Mouse (Mus musculus): Measurements from ENCODE around the gene Mcidas. TPM values are rescaled to one million over a fixed set of nuclear protein-coding genes. Genes with fewer than 3 reads are reported as not detected.

Gene Mcidas
- total and polyA plus RNA-seq, 2 experiments from 2014 or later, result not detected

DNA sequence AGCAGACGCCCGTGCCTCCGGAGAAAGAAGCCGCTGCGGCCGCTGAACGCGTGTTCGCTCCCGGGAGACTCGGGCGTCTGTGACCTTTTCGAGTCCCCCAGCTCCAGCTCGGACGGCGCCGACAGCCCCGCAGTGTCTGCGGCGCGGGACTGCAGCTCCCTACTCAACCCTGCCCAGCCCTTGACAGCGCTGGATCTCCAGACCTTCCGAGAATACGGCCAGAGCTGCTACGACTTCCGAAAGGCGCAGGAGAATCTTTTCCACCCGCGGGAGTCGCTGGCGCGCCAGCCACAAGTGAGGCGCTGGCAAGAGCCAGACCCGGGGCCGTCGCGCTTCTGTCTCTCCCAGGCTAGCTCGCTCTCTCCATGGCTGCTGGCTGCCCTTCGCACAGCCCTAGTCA is 5.7 kb upstream of the Mcidas start:
- peak; percentile 52 for ATAC-seq (ENCODE audit: insufficient read depth, low read depth)
- H3K27ac ChIP-seq (ENCODE audit: low read depth), result no peak overlapping the region

GRCm38 (mm10) chr13:112988866-112989265 is 4.8 kb upstream of the Mcidas start:
- no peak for TF ChIP-seq EP300 (IDR thresholded peaks at IDR 0.05; ENCODE audit: low read depth)
- no peaks in the 10 kb centered on the region for H3K9me3 ChIP-seq (replicated peaks; ENCODE audit: control insufficient read depth, low read length)
- H3K4me2 ChIP-seq (ENCODE audit: low read depth, low read length), result peak overlapping the region; percentile 96
- H3K36me3 ChIP-seq (replicated peaks; ENCODE audit: control insufficient read depth, insufficient read depth, low read length), result no peaks in the 10 kb centered on the region
- peak overlapping the region; percentile 56 for H3K4me3 ChIP-seq (ENCODE audit: low read depth, low read length)
- H3K27me3 ChIP-seq (ENCODE audit: control insufficient read depth, insufficient read depth, low read length), result peaks cover 84% of the 10 kb centered on the region
- DNase-seq (ENCODE audit: low spot score) (no peak), ATAC-seq (ENCODE audit: insufficient read depth, low read depth) (no peak)
- peaks cover 21% of the 10 kb centered on the region for H3K4me1 ChIP-seq (ENCODE audit: control insufficient read depth, insufficient read depth)
- WGBS, result 2% methylated on average over 19 of the region's 19 CpGs
- H3K27ac ChIP-seq (ENCODE audit: low read depth), result no peak overlapping the region
- H3K9ac ChIP-seq (replicated peaks; ENCODE audit: low read depth, low read length), result no peak overlapping the region

More for the DNA sequence above, 5.7 kb upstream of the Mcidas start:
- under 1% methylated on average over 39 of the region's 39 CpGs for WGBS
- no peaks in the 10 kb centered on the region for H3K9me3 ChIP-seq (replicated peaks; ENCODE audit: control insufficient read depth, low read length)
- no peak for DNase-seq (ENCODE audit: low spot score)
- peaks cover 82% of the 10 kb centered on the region for H3K27me3 ChIP-seq (ENCODE audit: control insufficient read depth, insufficient read depth, low read length)
- no peaks in the 10 kb centered on the region for H3K36me3 ChIP-seq (replicated peaks; ENCODE audit: control insufficient read depth, insufficient read depth, low read length)
- H3K4me2 ChIP-seq (ENCODE audit: low read depth, low read length), result peak overlapping the region; percentile 96
- H3K9ac ChIP-seq (replicated peaks; ENCODE audit: low read depth, low read length), result peak overlapping the region; percentile 32; the same call in 1 of the 2 replicates
- TF ChIP-seq CTCF (IDR thresholded peaks at IDR 0.05; ENCODE audit: low read depth) (no peak), EP300 (IDR thresholded peaks at IDR 0.05; ENCODE audit: low read depth) (no peak)
- H3K4me1 ChIP-seq (ENCODE audit: control insufficient read depth, insufficient read depth), result peaks cover 14% of the 10 kb centered on the region
- peak overlapping the region; percentile 56 for H3K4me3 ChIP-seq (ENCODE audit: low read depth, low read length)

DNA sequence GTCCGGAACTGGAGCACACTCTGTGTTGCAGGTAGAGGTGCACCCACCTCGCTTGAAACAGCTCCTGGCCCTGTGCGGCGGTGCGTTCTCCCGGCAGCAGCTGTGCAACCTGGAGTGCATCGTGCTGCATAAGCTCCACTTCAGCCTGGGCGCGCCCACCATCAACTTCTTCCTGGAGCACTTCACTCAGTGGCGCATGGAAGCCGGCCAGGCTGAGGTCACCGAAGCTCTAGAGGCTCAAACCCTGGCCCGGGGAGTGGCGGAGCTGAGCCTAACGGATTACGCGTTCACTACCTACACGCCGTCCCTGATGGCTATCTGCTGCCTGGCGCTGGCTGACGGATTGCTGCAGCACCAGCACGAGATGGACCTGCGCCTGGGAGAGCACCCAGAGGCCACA is 4.1 kb upstream of the Mcidas start:
- ATAC-seq (ENCODE audit: insufficient read depth, low read depth) (no peak), DNase-seq (ENCODE audit: low spot score) (no peak)
- peak overlapping the region; percentile 35 for H3K4me2 ChIP-seq (ENCODE audit: low read depth, low read length)
- no peak overlapping the region for H3K4me3 ChIP-seq (ENCODE audit: low read depth, low read length)
- H3K36me3 ChIP-seq (replicated peaks; ENCODE audit: control insufficient read depth, insufficient read depth, low read length), result no peaks in the 10 kb centered on the region
- no peak overlapping the region for H3K9ac ChIP-seq (replicated peaks; ENCODE audit: low read depth, low read length)
- H3K27ac ChIP-seq (ENCODE audit: low read depth), result no peak overlapping the region
- WGBS, result 1% methylated on average over 23 of the region's 23 CpGs
- peaks cover 23% of the 10 kb centered on the region for H3K4me1 ChIP-seq (ENCODE audit: control insufficient read depth, insufficient read depth)
- H3K27me3 ChIP-seq (ENCODE audit: control insufficient read depth, insufficient read depth, low read length), result peaks cover 86% of the 10 kb centered on the region
- TF ChIP-seq EP300 (IDR thresholded peaks at IDR 0.05; ENCODE audit: low read depth), result no peak
- no peak for TF ChIP-seq CTCF (IDR thresholded peaks at IDR 0.05; ENCODE audit: low read depth)
- H3K9me3 ChIP-seq (replicated peaks; ENCODE audit: control insufficient read depth, low read length), result no peaks in the 10 kb centered on the region

DNA sequence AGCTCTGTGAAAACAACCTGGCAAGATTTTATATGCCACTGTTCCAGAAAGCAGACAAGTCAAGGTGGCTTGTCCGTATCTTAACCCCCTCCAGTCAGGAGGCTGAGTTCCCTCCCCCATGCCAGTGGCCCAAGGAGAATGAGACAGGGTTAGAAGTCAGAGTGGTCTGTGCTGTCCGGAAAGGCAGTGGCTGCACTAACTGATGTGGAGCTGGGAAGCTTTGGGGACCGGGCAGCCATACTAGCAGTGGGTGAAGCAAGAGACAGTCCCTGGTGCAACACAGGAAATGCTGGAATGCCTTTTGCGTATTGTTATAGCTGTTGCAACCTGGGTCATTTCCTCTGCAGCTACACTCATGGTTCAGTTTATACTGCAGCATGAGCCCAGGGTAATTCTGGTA is 3.3 kb upstream of the Mcidas start:
- TF ChIP-seq CTCF (IDR thresholded peaks at IDR 0.05; ENCODE audit: low read depth), result no peak
- no peak for TF ChIP-seq EP300 (IDR thresholded peaks at IDR 0.05; ENCODE audit: low read depth)
- Histone ChIP-seq H3K27ac (ENCODE audit: low read depth) (no peak overlapping the region), H3K27me3 (ENCODE audit: control insufficient read depth, insufficient read depth, low read length) (peaks cover 90% of the 10 kb centered on the region), H3K4me2 (ENCODE audit: low read depth, low read length) (0 out of 2 replicates have a peak overlapping the region, but pooled peaks have one; percentile 2), H3K9me3 (replicated peaks; ENCODE audit: control insufficient read depth, low read length) (no peaks in the 10 kb centered on the region), H3K9ac (replicated peaks; ENCODE audit: low read depth, low read length) (no peak overlapping the region), H3K4me1 (ENCODE audit: control insufficient read depth, insufficient read depth) (peaks cover 23% of the 10 kb centered on the region), H3K36me3 (replicated peaks; ENCODE audit: control insufficient read depth, insufficient read depth, low read length) (no peaks in the 10 kb centered on the region), H3K4me3 (ENCODE audit: low read depth, low read length) (no peak overlapping the region)
- WGBS, result 26% methylated on average over 4 of the region's 4 CpGs
- DNase-seq (ENCODE audit: low spot score) (no peak), ATAC-seq (ENCODE audit: insufficient read depth, low read depth) (no peak)

GRCm38 (mm10) chr13:112994191-112994590 is 546 bp downstream of the Mcidas start:
- no peak overlapping the region for H3K9ac ChIP-seq (replicated peaks; ENCODE audit: low read depth, low read length)
- no peak overlapping the region for H3K27ac ChIP-seq (ENCODE audit: low read depth)
- peak overlapping the region; percentile 67 for H3K4me2 ChIP-seq (ENCODE audit: low read depth, low read length)
- TF ChIP-seq EP300 (IDR thresholded peaks at IDR 0.05; ENCODE audit: low read depth), result no peak
- TF ChIP-seq CTCF (IDR thresholded peaks at IDR 0.05; ENCODE audit: low read depth), result peak; percentile 68
- peak; percentile 40; the same call in 1 of the 2 replicates for ATAC-seq (ENCODE audit: insufficient read depth, low read depth)
- H3K4me3 ChIP-seq (ENCODE audit: low read depth, low read length), result peak overlapping the region; percentile 46
- H3K36me3 ChIP-seq (replicated peaks; ENCODE audit: control insufficient read depth, insufficient read depth, low read length), result no peaks in the 10 kb centered on the region
- peaks cover 13% of the 10 kb centered on the region for H3K4me1 ChIP-seq (ENCODE audit: control insufficient read depth, insufficient read depth)
- H3K27me3 ChIP-seq (ENCODE audit: control insufficient read depth, insufficient read depth, low read length), result peaks cover 93% of the 10 kb centered on the region
- no peaks in the 10 kb centered on the region for H3K9me3 ChIP-seq (replicated peaks; ENCODE audit: control insufficient read depth, low read length)
- WGBS, result 0% methylated on average over 25 of the region's 25 CpGs
- DNase-seq (ENCODE audit: low spot score), result no peak

DNA sequence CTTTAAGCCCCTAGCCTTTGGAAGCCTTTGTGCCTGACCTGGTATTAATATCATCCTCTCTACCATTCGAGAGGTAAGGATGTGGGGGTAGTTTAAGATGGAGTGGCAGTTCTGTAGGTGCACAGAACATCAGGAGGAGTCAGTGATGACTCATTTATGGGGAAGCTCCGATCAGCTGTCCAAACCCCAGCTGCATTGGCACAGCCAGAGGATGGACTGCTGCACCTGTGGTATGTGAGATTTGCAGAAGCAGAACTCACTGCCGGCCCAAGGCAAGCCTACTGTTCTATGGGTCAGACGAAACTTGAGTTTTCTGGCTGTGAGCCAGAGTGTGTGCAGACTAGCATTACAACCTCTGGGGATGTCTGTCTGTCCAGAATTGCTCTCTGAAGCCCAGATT is 2.8 kb downstream of the Mcidas start:
- Histone ChIP-seq H3K27me3 (ENCODE audit: control insufficient read depth, insufficient read depth, low read length) (peaks cover 85% of the 10 kb centered on the region), H3K36me3 (replicated peaks; ENCODE audit: control insufficient read depth, insufficient read depth, low read length) (no peaks in the 10 kb centered on the region), H3K9ac (replicated peaks; ENCODE audit: low read depth, low read length) (no peak overlapping the region), H3K4me2 (ENCODE audit: low read depth, low read length) (no peak overlapping the region), H3K9me3 (replicated peaks; ENCODE audit: control insufficient read depth, low read length) (no peaks in the 10 kb centered on the region), H3K4me3 (ENCODE audit: low read depth, low read length) (no peak overlapping the region), H3K27ac (ENCODE audit: low read depth) (no peak overlapping the region), H3K4me1 (ENCODE audit: control insufficient read depth, insufficient read depth) (0 out of 2 replicates have a peak, but pooled peaks cover 9% of the 10 kb centered on the region)
- ATAC-seq (ENCODE audit: insufficient read depth, low read depth), result no peak
- no peak for DNase-seq (ENCODE audit: low spot score)
- 48% methylated on average over 4 of the region's 4 CpGs for WGBS
- TF ChIP-seq CTCF (IDR thresholded peaks at IDR 0.05; ENCODE audit: low read depth) (no peak), EP300 (IDR thresholded peaks at IDR 0.05; ENCODE audit: low read depth) (no peak)

Measured in heart, postnatal 0 days (tissue).